Mouse (Mus musculus): ENCODE results near the gene Kdm2b. TPM values are rescaled to one million over a fixed set of nuclear protein-coding genes. Genes with fewer than 3 reads are reported as not detected.

Gene Kdm2b
- total and polyA plus RNA-seq, 2 experiments from 2014 or later: 78.6 to 110 TPM

- Histone ChIP-seq H3K4me2 (ENCODE audit: low read depth, low read length, poor library complexity, severe bottlenecking) (no peak overlapping the region), H3K27ac (ENCODE audit: low read depth, low read length) (no peak overlapping the region), H3K4me3 (ENCODE audit: low read depth, low read length) (no peak overlapping the region), H3K36me3 (ENCODE audit: insufficient read depth, low read length) (no peaks in the 10 kb centered on the region), H3K27me3 (ENCODE audit: insufficient read depth, low read length) (no peaks in the 10 kb centered on the region), H3K4me1 (ENCODE audit: insufficient read depth, low read length) (no peaks in the 10 kb centered on the region), H3K9ac (replicated peaks; ENCODE audit: low read length, poor library complexity, severe bottlenecking) (no peak overlapping the region), H3K9me3 (ENCODE audit: low read length) (no peaks in the 10 kb centered on the region)
- WGBS: 80% methylated on average over 10 of the region's 10 CpGs
- DNase-seq (ENCODE audit: low spot score) (no peak), ATAC-seq (ENCODE audit: low FRiP score) (no peak)
- no peak for TF ChIP-seq CTCF (IDR thresholded peaks at IDR 0.05)
Measured at GRCm38 (mm10) chr5:122832996-122833395, 156.6 kb downstream of the Kdm2b start.

- H3K4me3 ChIP-seq (ENCODE audit: low read depth, low read length): no peak overlapping the region
- H3K4me1 ChIP-seq (ENCODE audit: insufficient read depth, low read length): no peaks in the 10 kb centered on the region
- no peak overlapping the region for H3K4me2 ChIP-seq (ENCODE audit: low read depth, low read length, poor library complexity, severe bottlenecking)
- H3K36me3 ChIP-seq (ENCODE audit: insufficient read depth, low read length): no peaks in the 10 kb centered on the region
- H3K27ac ChIP-seq (ENCODE audit: low read depth, low read length): no peak overlapping the region
- H3K9ac ChIP-seq (replicated peaks; ENCODE audit: low read length, poor library complexity, severe bottlenecking): no peak overlapping the region
- DNase-seq (ENCODE audit: low spot score) (no peak), ATAC-seq (ENCODE audit: low FRiP score) (no peak)
- TF ChIP-seq CTCF (IDR thresholded peaks at IDR 0.05): no peak
- H3K27me3 ChIP-seq (ENCODE audit: insufficient read depth, low read length): no peaks in the 10 kb centered on the region
- WGBS: 85% methylated on average over 10 of the region's 10 CpGs
- no peaks in the 10 kb centered on the region for H3K9me3 ChIP-seq (ENCODE audit: low read length)
Measured at GRCm38 (mm10) chr5:122832536-122832935, 157.1 kb downstream of the Kdm2b start.

- no peaks in the 10 kb centered on the region for H3K9me3 ChIP-seq (ENCODE audit: low read length)
- H3K36me3 ChIP-seq (ENCODE audit: insufficient read depth, low read length): no peaks in the 10 kb centered on the region
- no peak overlapping the region for H3K9ac ChIP-seq (replicated peaks; ENCODE audit: low read length, poor library complexity, severe bottlenecking)
- no peak overlapping the region for H3K4me3 ChIP-seq (ENCODE audit: low read depth, low read length)
- TF ChIP-seq CTCF (IDR thresholded peaks at IDR 0.05): no peak
- H3K4me1 ChIP-seq (ENCODE audit: insufficient read depth, low read length): no peaks in the 10 kb centered on the region
- H3K27me3 ChIP-seq (ENCODE audit: insufficient read depth, low read length): no peaks in the 10 kb centered on the region
- DNase-seq (ENCODE audit: low spot score) (no peak), ATAC-seq (ENCODE audit: low FRiP score) (no peak)
- no peak overlapping the region for H3K27ac ChIP-seq (ENCODE audit: low read depth, low read length)
- 82% methylated on average over 8 of the region's 8 CpGs for WGBS
- H3K4me2 ChIP-seq (ENCODE audit: low read depth, low read length, poor library complexity, severe bottlenecking): no peak overlapping the region
Measured at GRCm38 (mm10) chr5:122825099-122825498, 164.5 kb downstream of the Kdm2b start.

GRCm38 (mm10) chr5:122824450-122824849 lies 165.2 kb downstream of the Kdm2b start:
- no peak for TF ChIP-seq CTCF (IDR thresholded peaks at IDR 0.05)
- Histone ChIP-seq H3K4me3 (ENCODE audit: low read depth, low read length) (no peak overlapping the region), H3K36me3 (ENCODE audit: insufficient read depth, low read length) (no peaks in the 10 kb centered on the region), H3K9ac (replicated peaks; ENCODE audit: low read length, poor library complexity, severe bottlenecking) (no peak overlapping the region), H3K27me3 (ENCODE audit: insufficient read depth, low read length) (no peaks in the 10 kb centered on the region), H3K4me1 (ENCODE audit: insufficient read depth, low read length) (no peaks in the 10 kb centered on the region), H3K27ac (ENCODE audit: low read depth, low read length) (no peak overlapping the region), H3K4me2 (ENCODE audit: low read depth, low read length, poor library complexity, severe bottlenecking) (no peak overlapping the region), H3K9me3 (ENCODE audit: low read length) (no peaks in the 10 kb centered on the region)
- DNase-seq (ENCODE audit: low spot score): no peak
- 66% methylated on average over 6 of the region's 6 CpGs for WGBS
- ATAC-seq (ENCODE audit: low FRiP score): no peak

GRCm38 (mm10) chr5:122823976-122824375 lies 165.6 kb downstream of the Kdm2b start:
- WGBS: 55% methylated on average over 1 of the region's 1 CpGs
- no peak overlapping the region for H3K9ac ChIP-seq (replicated peaks; ENCODE audit: low read length, poor library complexity, severe bottlenecking)
- H3K27me3 ChIP-seq (ENCODE audit: insufficient read depth, low read length): no peaks in the 10 kb centered on the region
- no peak for DNase-seq (ENCODE audit: low spot score)
- no peak for ATAC-seq (ENCODE audit: low FRiP score)
- no peak overlapping the region for H3K27ac ChIP-seq (ENCODE audit: low read depth, low read length)
- peak; percentile 15; the same call in 1 of the 2 replicates for TF ChIP-seq CTCF (IDR thresholded peaks at IDR 0.05)
- no peak overlapping the region for H3K4me3 ChIP-seq (ENCODE audit: low read depth, low read length)
- no peaks in the 10 kb centered on the region for H3K9me3 ChIP-seq (ENCODE audit: low read length)
- H3K4me2 ChIP-seq (ENCODE audit: low read depth, low read length, poor library complexity, severe bottlenecking): no peak overlapping the region
- H3K4me1 ChIP-seq (ENCODE audit: insufficient read depth, low read length): no peaks in the 10 kb centered on the region
- no peaks in the 10 kb centered on the region for H3K36me3 ChIP-seq (ENCODE audit: insufficient read depth, low read length)

GRCm38 (mm10) chr5:122822441-122822840 lies 167.2 kb downstream of the Kdm2b start:
- WGBS: 96% methylated on average over 4 of the region's 4 CpGs
- no peaks in the 10 kb centered on the region for H3K27me3 ChIP-seq (ENCODE audit: insufficient read depth, low read length)

More at GRCm38 (mm10) chr5:122822441-122822840, 167.2 kb downstream of the Kdm2b start:
- Histone ChIP-seq H3K4me1 (ENCODE audit: insufficient read depth, low read length) (no peaks in the 10 kb centered on the region), H3K4me2 (ENCODE audit: low read depth, low read length, poor library complexity, severe bottlenecking) (no peak overlapping the region), H3K4me3 (ENCODE audit: low read depth, low read length) (no peak overlapping the region), H3K9me3 (ENCODE audit: low read length) (no peaks in the 10 kb centered on the region), H3K36me3 (ENCODE audit: insufficient read depth, low read length) (peaks cover 12% of the 10 kb centered on the region), H3K27ac (ENCODE audit: low read depth, low read length) (no peak overlapping the region), H3K9ac (replicated peaks; ENCODE audit: low read length, poor library complexity, severe bottlenecking) (no peak overlapping the region)
- TF ChIP-seq CTCF (IDR thresholded peaks at IDR 0.05): no peak
- no peak for ATAC-seq (ENCODE audit: low FRiP score)
- no peak for DNase-seq (ENCODE audit: low spot score)

Measured in midbrain, postnatal 0 days (tissue).